ENCODE assay signal across 7 mouse cellular contexts in genomic region chr3:102723841-102724570, GRCm38 (mm10). TPM values are rescaled to one million over a fixed set of nuclear protein-coding genes. Genes with fewer than 3 reads are reported as not detected.
DNase-seq lines count a peak whose midpoint lies in the region; ATAC-seq and TF ChIP-seq lines count a peak whose summit lies in the region.

No protein-coding gene starts in this region.

- H3K4me2 ChIP-seq in intestine, postnatal 0 days (replicated peaks; ENCODE audit: low read depth), result peak overlapping the region; percentile 51
- H3K4me2 ChIP-seq in lung, postnatal 0 days (replicated peaks; ENCODE audit: low read depth, low read length), result peak overlapping the region; percentile 35

- no peaks in the 10 kb centered on the region for H3K9me3 ChIP-seq in intestine, postnatal 0 days (ENCODE audit: control insufficient read depth)
- no peaks in the 10 kb centered on the region for H3K9me3 ChIP-seq in lung, postnatal 0 days (ENCODE audit: low read length)

- 44% methylated on average over 6 of the region's 6 CpGs for WGBS in intestine, postnatal 0 days
- 29% methylated on average over 6 of the region's 6 CpGs for WGBS in lung, postnatal 0 days

- DNase-seq in urinary bladder, postnatal 25 days (ENCODE audit: low spot score), result peak; percentile 33
- no peak for DNase-seq in urinary bladder, adult 2 months (ENCODE audit: low spot score)
- peak; percentile 33 for DNase-seq in gastrocnemius, postnatal 25 days
- peak; percentile 55 for DNase-seq in lung, postnatal 0 days (ENCODE audit: low spot score)
- DNase-seq in thymus, postnatal 4 days, result peak; percentile 37
- DNase-seq in frontal cortex, postnatal 25 days (ENCODE audit: low spot score in 2 of 2), result no peak

- no peaks in the 10 kb centered on the region for H3K36me3 ChIP-seq in intestine, postnatal 0 days (ENCODE audit: control insufficient read depth, insufficient read depth)
- no peaks in the 10 kb centered on the region for H3K36me3 ChIP-seq in lung, postnatal 0 days (ENCODE audit: insufficient read depth, low read length)

- no peak for TF ChIP-seq CTCF in intestine, postnatal 0 days (IDR thresholded peaks at IDR 0.05; ENCODE audit: low read depth)
- no peak for TF ChIP-seq CTCF in lung, postnatal 0 days (IDR thresholded peaks at IDR 0.05)

- no peak overlapping the region for H3K9ac ChIP-seq in intestine, postnatal 0 days (ENCODE audit: low read depth, low read length)
- H3K9ac ChIP-seq in lung, postnatal 0 days (replicated peaks; ENCODE audit: low read depth), result no peak overlapping the region

- no peak overlapping the region for H3K27ac ChIP-seq in intestine, postnatal 0 days (ENCODE audit: low read depth, low read length)
- peak overlapping the region; percentile 43; the same call in 1 of the 2 replicates for H3K27ac ChIP-seq in lung, postnatal 0 days (ENCODE audit: low read length)

- H3K27me3 ChIP-seq in intestine, postnatal 0 days (replicated peaks; ENCODE audit: control insufficient read depth, insufficient read depth, low read length), result no peaks in the 10 kb centered on the region
- H3K27me3 ChIP-seq in lung, postnatal 0 days (replicated peaks; ENCODE audit: insufficient read depth, low read length), result no peaks in the 10 kb centered on the region

- H3K4me1 ChIP-seq in intestine, postnatal 0 days (replicated peaks; ENCODE audit: control insufficient read depth, insufficient read depth, low read length), result no peaks in the 10 kb centered on the region
- peaks cover 8% of the 10 kb centered on the region; the same call in 1 of the 2 replicates for H3K4me1 ChIP-seq in lung, postnatal 0 days (ENCODE audit: insufficient read depth, low read depth, low read length)

- no peak for ATAC-seq in intestine, postnatal 0 days
- ATAC-seq in lung, postnatal 0 days, result peak; percentile 50; the same call in 1 of the 2 replicates

- TF ChIP-seq EP300 in lung, postnatal 0 days (IDR thresholded peaks at IDR 0.05), result no peak

- no peak overlapping the region for H3K4me3 ChIP-seq in intestine, postnatal 0 days (ENCODE audit: low read depth, low read length)
- H3K4me3 ChIP-seq in lung, postnatal 0 days (ENCODE audit: low read depth, low read length), result no peak overlapping the region

RNA-seq across cellular contexts. Expression of gene Tspan2, which starts 10.3 kb away (rescaled TPM):
- 76.3 and 90.8 TPM in 2 replicates for polyA plus RNA-seq in urinary bladder, adult 2 months (2012; rRNA removed)
- total RNA-seq in gastrocnemius, postnatal 25 days (2021), result 1 to 10 TPM; 5.2 to 7.6 TPM
- 12.0 and 12.6 TPM in 2 replicates for polyA plus RNA-seq in intestine, postnatal 0 days (2015; fragmentation: Nextera tagmentation; extraction: Ambion mirVana)
- 72.7 and 86.9 TPM in 2 replicates for polyA plus RNA-seq in lung, postnatal 0 days (2015; fragmentation: Nextera tagmentation; extraction: Ambion mirVana)

RNA-seq across cellular contexts. Expression of gene Tshb, which starts 58.5 kb away (rescaled TPM):
- not detected in 2 replicates for polyA plus RNA-seq in urinary bladder, adult 2 months (2012; rRNA removed)
- total RNA-seq in gastrocnemius, postnatal 25 days (2021), result not detected
- 0.08 and 0.16 TPM in 2 replicates for polyA plus RNA-seq in intestine, postnatal 0 days (2015; fragmentation: Nextera tagmentation; extraction: Ambion mirVana)
- 8.8 and 9.0 TPM in 2 replicates for polyA plus RNA-seq in lung, postnatal 0 days (2015; fragmentation: Nextera tagmentation; extraction: Ambion mirVana)

Comparison
In these comparisons a context has a peak if more than half of its experiments do, and no peak if none do; other contexts are left out.
1. DNase-seq: peak in urinary bladder, postnatal 25 days (single experiment), gastrocnemius, postnatal 25 days (single experiment), lung, postnatal 0 days (single experiment) and thymus, postnatal 4 days (single experiment); none in urinary bladder, adult 2 months (single experiment) and frontal cortex, postnatal 25 days (0 of 2).